Mouse (Mus musculus) thymus, adult 2 months (tissue): ENCODE data around the gene Gm11096.

Source experiments
- CTCF ChIP-seq: fragments of 200-500 bp; IDR thresholded peaks from 2 replicates; pipeline ENCODE4 v1.5.1; 2012; ENCODE audit warnings: mild to moderate bottlenecking, control low read depth, low read length, moderate library complexity, borderline replicate concordance; ENCODE audit not compliant: control insufficient read depth, poor library complexity, insufficient read depth; ENCODE audit errors: extremely low read depth
- POLR2A ChIP-seq: fragments of 200-500 bp; IDR thresholded peaks from 2 replicates; pipeline ENCODE4 v1.6.1; 2012; ENCODE audit warnings: mild to moderate bottlenecking, low read length, control low read depth, moderate library complexity; ENCODE audit not compliant: control insufficient read depth, poor library complexity, insufficient read depth; ENCODE audit errors: extremely low read depth

DNA sequence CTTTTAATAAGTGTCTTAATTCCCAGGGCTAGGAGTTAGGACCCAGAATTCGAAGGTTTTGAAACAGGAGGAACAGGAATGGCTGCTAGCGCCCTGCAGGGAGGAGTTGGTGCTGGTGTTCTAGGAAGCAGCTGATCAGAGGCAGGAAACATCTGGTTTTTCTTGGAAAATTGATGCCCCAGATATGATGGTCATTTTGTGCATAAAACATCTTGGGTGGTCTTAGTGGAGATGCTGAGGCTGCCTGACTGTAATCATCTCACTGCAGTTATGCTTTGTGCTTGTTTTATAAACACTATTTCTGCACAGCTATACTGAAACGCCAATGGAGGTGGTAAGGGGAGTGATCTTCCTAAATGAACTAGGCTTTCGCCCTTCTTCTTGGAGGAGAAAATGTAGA lies 48.5 kb upstream of the Gm11096 start:
- TF ChIP-seq CTCF (no peak), POLR2A (no peak)
